Mouse (Mus musculus) bone marrow, adult 2 months (tissue): ENCODE measurements around the gene Crbn. TPM values are rescaled to one million over a fixed set of nuclear protein-coding genes. Genes with fewer than 3 reads are reported as not detected.

Source experiments
- H3K27ac ChIP-seq: fragments of 200-500 bp; 2 replicates; pipeline ENCODE4 v1.5.1; 2012; ENCODE audit warnings: low read depth, mild to moderate bottlenecking, control low read depth, inconsistent platforms, low read length; ENCODE audit not compliant: control insufficient read depth, poor library complexity, insufficient read depth
- H3K4me1 ChIP-seq: fragments of 200-500 bp; 2 replicates; pipeline ENCODE4 v1.6.1; 2011; ENCODE audit warnings: low read length; ENCODE audit not compliant: control insufficient read depth, insufficient read depth
- H3K4me3 ChIP-seq: fragments of 200-500 bp; replicated peaks from 2 replicates; pipeline ENCODE3; 2011; ENCODE audit warnings: mild to moderate bottlenecking, low read depth, low read length, control low read depth; ENCODE audit not compliant: control insufficient read depth
- CTCF ChIP-seq: fragments of 200-500 bp; IDR thresholded peaks from 2 replicates; pipeline ENCODE4 v1.5.1; 2011; ENCODE audit warnings: low read length, control low read depth; ENCODE audit not compliant: control insufficient read depth, insufficient read depth
- POLR2A ChIP-seq: fragments of 200-500 bp; IDR thresholded peaks from 2 replicates; pipeline ENCODE4 v1.6.1; 2011; ENCODE audit warnings: low read depth, mild to moderate bottlenecking, control low read depth, low read length, borderline replicate concordance; ENCODE audit not compliant: control insufficient read depth
- WGBS: fragments of 180-500 bp; shearing (Covaris S2); methylation state at CpG from one replicate; pipeline ENCODE4 v1.1.7; 2018; 5-methylcytosine and 5-hydroxymethylcytosine counted together
- polyA plus RNA-seq: library from polyadenylated mRNA; stranded (reverse); fragments of >200 nt; gene quantifications from 2 replicates; pipeline ENCODE4 v1.2.4, GENCODE M21; 2011; ENCODE audit warnings: low replicate concordance; ENCODE audit not compliant: missing spikeins, insufficient read depth, insufficient read length

The Crbn gene
- polyA plus RNA-seq, 1 experiment = 14.3 TPM

DNA sequence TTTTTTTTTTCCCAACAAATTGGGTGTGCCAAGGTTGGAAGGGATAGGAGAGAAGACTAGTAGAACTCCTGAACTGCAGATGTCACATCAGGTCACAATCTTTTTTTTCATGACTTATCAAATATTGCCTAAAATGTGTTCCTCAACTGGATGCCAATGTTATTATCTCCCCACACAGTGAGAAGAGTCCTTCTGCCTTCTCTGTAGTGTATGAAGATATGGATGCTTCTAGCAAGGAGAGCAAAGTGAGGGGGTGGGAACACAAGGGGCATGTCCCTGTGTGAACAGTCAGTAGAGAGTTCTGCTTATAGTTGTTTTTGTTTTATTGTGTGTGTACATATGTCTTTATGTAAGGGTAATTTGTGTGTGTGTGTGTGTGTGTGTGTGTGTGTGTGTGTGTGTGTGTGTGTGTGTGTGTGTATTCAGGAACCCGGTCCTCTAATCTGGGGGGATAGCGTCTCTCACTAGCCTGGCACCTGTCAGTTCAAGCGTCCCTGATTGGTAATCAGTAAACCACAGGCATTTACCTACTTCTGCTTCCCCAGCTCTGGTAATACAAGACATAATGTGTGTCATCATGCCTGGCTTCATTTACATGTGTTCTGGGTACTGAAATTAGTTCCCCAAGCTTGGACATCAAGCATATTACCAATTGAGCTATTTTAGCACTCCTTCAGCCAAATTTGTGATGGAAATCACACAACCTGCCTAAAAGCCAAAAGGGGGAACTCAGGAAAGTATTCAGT lies 39.2 kb downstream of the Crbn start:
- TF ChIP-seq CTCF (no peak), POLR2A (no peak)
- 9% methylated on average over 3 of the region's 3 CpGs for WGBS
- Histone ChIP-seq H3K27ac (no peak overlapping the region), H3K4me1 (no peaks in the 10 kb centered on the region), H3K4me3 (no peak overlapping the region)

DNA sequence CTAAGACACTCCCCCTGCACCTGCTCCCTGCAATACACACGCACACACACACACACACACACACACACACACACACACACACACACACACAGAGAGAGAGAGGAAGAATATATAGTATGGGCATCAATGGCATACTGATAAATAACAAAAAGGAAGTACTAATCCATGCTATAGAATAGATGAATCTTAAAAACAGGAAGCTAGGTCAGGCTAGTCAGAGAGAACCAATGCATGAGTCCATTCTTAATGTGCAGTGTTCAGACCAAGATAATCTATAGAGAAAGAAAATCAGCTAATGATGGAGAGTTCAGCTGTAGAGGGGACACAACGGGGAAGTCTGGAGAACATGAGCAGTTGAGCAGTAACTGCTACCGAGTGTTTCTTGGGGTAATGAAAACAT lies 41.6 kb downstream of the Crbn start:
- Histone ChIP-seq H3K4me3 (no peak overlapping the region), H3K27ac (no peak overlapping the region), H3K4me1 (no peaks in the 10 kb centered on the region)
- 36% methylated on average over 3 of the region's 3 CpGs for WGBS
- TF ChIP-seq CTCF = no peak
- no peak for TF ChIP-seq POLR2A

DNA sequence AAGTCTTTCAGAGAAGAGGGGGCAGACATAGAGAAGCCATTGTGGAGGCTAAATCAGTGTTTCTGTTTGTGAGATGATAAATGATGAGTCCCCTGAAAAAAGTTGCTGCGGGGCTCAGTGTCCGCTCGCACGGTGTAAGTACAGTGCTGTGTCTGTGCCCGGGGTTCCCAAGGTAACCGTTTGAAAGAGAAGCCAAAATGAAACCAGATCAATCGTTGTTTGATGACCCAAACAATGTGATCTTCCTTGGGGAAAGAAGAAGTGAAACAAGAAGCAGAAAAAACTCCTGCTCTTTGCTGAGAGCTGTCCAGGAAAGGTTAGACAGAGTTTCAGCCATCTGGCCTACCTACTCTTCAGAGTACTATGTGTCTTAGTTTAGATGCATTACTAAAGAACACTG lies 49.6 kb downstream of the Crbn start:
- TF ChIP-seq POLR2A = no peak
- no peak for TF ChIP-seq CTCF
- H3K4me1 ChIP-seq = peaks cover 2% of the 10 kb centered on the region; the same call in 1 of the 2 replicates
- peak overlapping the region; percentile 22 for H3K4me3 ChIP-seq
- no peak overlapping the region for H3K27ac ChIP-seq
- WGBS = 54% methylated on average over 7 of the region's 7 CpGs

DNA sequence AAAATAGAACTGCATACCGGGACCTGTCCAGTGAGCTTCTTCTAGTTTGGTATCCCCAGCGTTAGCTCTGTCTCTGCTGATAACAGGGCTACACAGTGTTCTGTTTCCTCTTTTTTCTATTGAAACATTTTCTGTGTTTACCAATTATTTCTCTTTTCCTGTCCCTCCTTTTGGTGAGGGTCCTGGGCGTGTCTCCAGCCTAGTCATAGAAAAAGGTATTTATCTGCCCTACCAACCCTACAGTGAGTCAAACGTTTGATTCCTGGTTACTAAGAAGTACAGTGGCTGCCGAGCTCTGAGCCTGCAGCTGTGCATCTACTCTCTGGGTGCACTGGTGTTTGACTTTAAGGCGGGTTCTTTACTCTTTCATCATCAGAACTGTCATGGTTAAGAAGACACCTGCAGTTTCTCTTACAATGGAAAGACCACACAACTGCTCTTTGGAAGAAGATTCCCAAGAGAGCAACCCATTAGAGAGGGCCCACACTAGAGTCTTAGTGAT lies 50.9 kb downstream of the Crbn start, which contains the start of gene Il5ra:
TSS of gene Il5ra (minus strand) at position 151 of the 502 bp plus-strand sequence.
- Histone ChIP-seq H3K4me3 (peak within 1 kb of the TSS; percentile 38), H3K27ac (peak within 1 kb of the TSS; percentile 46; the same call in 1 of the 2 replicates), H3K4me1 (peaks cover 2% of the 10 kb centered on the region; the same call in 1 of the 2 replicates)
- whole genome bisulfite sequencing = 10% methylated on average over 6 of the region's 6 CpGs
- TF ChIP-seq CTCF (no peak), POLR2A (no peak)

DNA sequence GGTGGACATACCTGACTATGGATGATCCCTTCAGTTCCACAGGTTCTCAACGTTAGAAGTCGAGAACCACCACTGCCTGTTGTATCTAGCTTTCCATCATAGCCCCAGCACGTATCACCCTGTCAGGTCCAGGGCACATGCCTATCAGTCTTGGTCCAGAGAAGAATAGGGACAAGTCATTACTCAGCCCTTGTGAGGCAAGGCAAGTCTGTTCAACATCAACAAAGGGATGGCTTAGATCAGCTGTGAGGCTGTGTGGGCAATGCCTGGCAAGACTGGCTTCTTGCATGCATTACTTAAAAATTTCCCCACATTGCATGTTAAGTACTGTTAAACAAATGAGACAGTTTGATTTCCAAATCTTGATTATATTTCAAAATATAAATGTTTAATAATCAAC lies 52.1 kb downstream of the Crbn start:
- Histone ChIP-seq H3K4me1 (peaks cover 2% of the 10 kb centered on the region; the same call in 1 of the 2 replicates), H3K27ac (no peak overlapping the region), H3K4me3 (peak overlapping the region; percentile 38)
- 79% methylated on average over 3 of the region's 3 CpGs for WGBS
- TF ChIP-seq CTCF = no peak
- no peak for TF ChIP-seq POLR2A

DNA sequence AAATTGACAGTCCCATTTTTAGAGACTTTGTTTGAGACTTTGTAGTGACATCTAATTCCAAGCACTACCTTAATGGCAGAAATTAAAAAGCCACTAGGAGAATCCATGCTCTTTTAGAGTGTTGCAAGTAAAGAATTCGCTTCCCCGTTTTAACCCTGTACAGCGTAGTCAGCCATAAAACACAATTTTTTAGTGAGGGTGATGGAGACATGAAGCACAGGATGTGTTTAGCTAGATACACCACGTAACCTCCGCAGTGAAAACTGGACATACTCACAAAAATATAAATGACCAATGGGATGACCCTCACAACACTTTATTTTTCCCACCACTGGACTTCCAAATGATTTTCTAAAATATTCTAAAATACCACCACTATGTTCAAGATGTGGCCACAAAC lies 52.6 kb downstream of the Crbn start:
- 80% methylated on average over 5 of the region's 5 CpGs for WGBS
- TF ChIP-seq POLR2A (no peak), CTCF (no peak)
- Histone ChIP-seq H3K4me1 (peaks cover 2% of the 10 kb centered on the region; the same call in 1 of the 2 replicates), H3K4me3 (no peak overlapping the region), H3K27ac (no peak overlapping the region)

DNA sequence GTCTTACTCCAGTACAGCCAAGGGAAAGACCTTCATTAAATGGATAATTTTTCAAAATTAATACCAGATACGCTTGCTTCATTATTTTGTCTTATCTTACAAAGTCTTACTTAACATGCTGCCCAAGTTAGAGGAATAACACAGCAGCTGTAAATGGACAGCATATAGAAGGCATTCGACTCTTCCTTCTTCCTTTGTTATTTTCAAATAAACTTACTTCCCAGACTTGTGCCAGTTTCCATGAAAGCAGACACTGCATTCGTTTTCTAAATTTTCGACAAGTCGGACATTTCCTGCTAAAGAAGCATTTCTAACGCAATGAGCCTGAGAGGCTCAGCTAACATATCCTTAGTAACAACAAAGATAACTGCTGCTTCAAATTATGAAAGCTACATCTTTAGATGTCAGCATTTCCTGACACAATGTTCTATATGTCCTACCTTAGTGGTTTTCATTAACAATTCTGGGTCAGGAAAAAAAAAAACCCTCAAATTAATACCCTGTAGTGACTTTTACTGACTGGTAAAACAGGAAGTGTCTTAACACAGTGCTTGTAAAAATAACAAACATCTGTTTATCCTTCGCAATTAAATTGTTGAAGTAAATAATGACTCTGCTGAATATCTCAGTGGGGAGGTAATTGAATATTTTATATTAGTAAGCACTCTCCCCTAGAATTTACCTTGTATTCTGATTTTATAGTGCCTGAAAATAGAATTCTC lies 54.0 kb downstream of the Crbn start:
- no peak for TF ChIP-seq CTCF
- no peak for TF ChIP-seq POLR2A
- WGBS = 71% methylated on average over 7 of the region's 7 CpGs
- H3K4me1 ChIP-seq = peaks cover 2% of the 10 kb centered on the region; the same call in 1 of the 2 replicates

GRCm38 (mm10) chr6:106743556-106744233 lies 56.2 kb downstream of the Crbn start:
- peaks cover 2% of the 10 kb centered on the region; the same call in 1 of the 2 replicates for H3K4me1 ChIP-seq
- TF ChIP-seq CTCF (no peak), POLR2A (no peak)
- 37% methylated on average over 7 of the region's 7 CpGs for WGBS
- H3K27ac ChIP-seq = no peak overlapping the region
- no peak overlapping the region for H3K4me3 ChIP-seq

More for the DNA sequence above, 54.0 kb downstream of the Crbn start:
- H3K4me3 ChIP-seq = no peak overlapping the region
- no peak overlapping the region for H3K27ac ChIP-seq

GRCm38 (mm10) chr6:106740244-106740825 lies 59.5 kb downstream of the Crbn start:
- Histone ChIP-seq H3K27ac (no peak overlapping the region), H3K4me3 (no peak overlapping the region), H3K4me1 (no peaks in the 10 kb centered on the region)
- 76% methylated on average over 1 of the region's 1 CpGs for WGBS
- TF ChIP-seq CTCF (no peak), POLR2A (no peak)
